Mouse (Mus musculus) liver, embryonic 14.5 days (tissue): ENCODE measurements around the gene Fut2.

ENCODE experiments used
- CTCF ChIP-seq: IDR thresholded peaks from 2 replicates; pipeline ENCODE4 v1.5.1; 2016; ENCODE audit warnings: antibody characterized with exemption, low read depth, control low read depth
- EP300 ChIP-seq: IDR thresholded peaks from 2 replicates; pipeline ENCODE4 v1.6.1; 2016; ENCODE audit warnings: antibody characterized with exemption, low read depth

GRCm38 (mm10) chr7:45705443-45705864 is 39.3 kb upstream of the Fut2 start:
- no peak for TF ChIP-seq CTCF
- no peak for TF ChIP-seq EP300
